Mouse (Mus musculus): Measurements from ENCODE around the gene Olfr1110. TPM values are rescaled to one million over a fixed set of nuclear protein-coding genes. Genes with fewer than 3 reads are reported as not detected.
"Not testable (repeated sequence)": the region's sequence is repeated elsewhere in the genome, so short reads cannot be mapped to it uniquely, and the experiment has no call there.

Olfr1110 gene
- not detected in 2 replicates for polyA plus RNA-seq (2014; fragmentation: Nextera tagmentation; extraction: Ambion mirVana)

DNA sequence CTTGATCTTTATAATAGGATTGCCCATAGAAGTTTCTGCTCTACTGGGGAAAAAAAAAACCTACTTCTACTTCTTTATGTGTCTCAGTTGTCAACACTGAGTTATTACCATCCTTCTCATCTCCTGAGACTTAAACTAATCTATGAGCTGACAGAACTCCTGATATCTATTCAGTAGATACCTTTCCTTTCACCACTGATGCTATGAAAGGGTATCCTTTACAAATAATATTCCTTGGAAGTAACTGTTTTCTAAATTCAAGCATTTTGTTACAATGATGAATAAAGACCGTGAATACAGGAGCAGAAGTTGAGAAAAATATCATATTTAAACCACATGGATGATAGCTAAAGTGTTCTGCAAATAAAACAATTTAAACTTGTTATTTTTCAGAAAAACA, at the start of gene Olfr1110:
Gene Olfr1110, minus strand, starts transcription at position 101 of the 400 bp plus-strand sequence.
- Histone ChIP-seq H3K9ac (replicated peaks; ENCODE audit: low read depth, low read length) (no peak within 1 kb of the TSS), H3K9me3 (ENCODE audit: control insufficient read depth, low read depth, low read length) (no peaks in the 10 kb centered on the region), H3K27ac (ENCODE audit: low read length) (no peak within 1 kb of the TSS), H3K36me3 (ENCODE audit: control insufficient read depth, insufficient read depth, low read length) (no peaks in the 10 kb centered on the region), H3K27me3 (ENCODE audit: control insufficient read depth, insufficient read depth, low read length) (no peaks in the 10 kb centered on the region), H3K4me1 (ENCODE audit: control insufficient read depth, insufficient read depth, low read length) (no peaks in the 10 kb centered on the region), H3K4me3 (ENCODE audit: low read depth, low read length) (no peak within 1 kb of the TSS), H3K4me2 (replicated peaks; ENCODE audit: low read depth, low read length) (no peak within 1 kb of the TSS)
- WGBS: 80% methylated on average over 1 of the region's 1 CpGs
- ATAC-seq (ENCODE audit: insufficient number of reproducible peaks, insufficient read depth, low FRiP score, low read depth): no peak

DNA sequence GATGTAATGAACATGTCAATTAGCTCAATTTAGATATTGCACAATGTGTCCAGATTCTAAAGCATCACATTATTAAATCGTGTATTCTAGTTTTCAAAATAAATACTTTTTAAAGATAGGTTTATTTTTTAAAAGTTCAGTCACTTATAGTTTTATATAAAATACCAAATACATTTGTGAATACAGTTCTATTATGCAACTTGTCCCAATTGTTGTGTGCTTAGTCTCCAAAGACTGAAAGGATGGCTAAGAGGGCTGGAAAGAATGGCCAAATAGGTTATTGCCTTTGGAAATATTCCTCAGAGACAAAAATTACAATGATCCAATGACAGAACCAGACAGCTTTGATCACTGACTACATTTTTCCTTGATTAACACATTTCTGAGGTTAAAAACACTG, 47.4 kb upstream of the Olfr1110 start, which contains the start of gene Olfr1112:
Gene Olfr1112, plus strand, starts transcription at position 301 of the 400 bp plus-strand sequence.
- Histone ChIP-seq H3K27me3 (ENCODE audit: control insufficient read depth, insufficient read depth, low read length) (no peaks in the 10 kb centered on the region), H3K4me1 (ENCODE audit: control insufficient read depth, insufficient read depth, low read length) (no peaks in the 10 kb centered on the region), H3K4me3 (ENCODE audit: low read depth, low read length) (no peak within 1 kb of the TSS), H3K36me3 (ENCODE audit: control insufficient read depth, insufficient read depth, low read length) (no peaks in the 10 kb centered on the region), H3K9ac (replicated peaks; ENCODE audit: low read depth, low read length) (no peak within 1 kb of the TSS), H3K27ac (ENCODE audit: low read length) (no peak within 1 kb of the TSS), H3K9me3 (ENCODE audit: control insufficient read depth, low read depth, low read length) (no peaks in the 10 kb centered on the region), H3K4me2 (replicated peaks; ENCODE audit: low read depth, low read length) (no peak within 1 kb of the TSS)
- 81% methylated on average over 1 of the region's 1 CpGs for WGBS
- no peak for ATAC-seq (ENCODE audit: insufficient number of reproducible peaks, insufficient read depth, low FRiP score, low read depth)

DNA sequence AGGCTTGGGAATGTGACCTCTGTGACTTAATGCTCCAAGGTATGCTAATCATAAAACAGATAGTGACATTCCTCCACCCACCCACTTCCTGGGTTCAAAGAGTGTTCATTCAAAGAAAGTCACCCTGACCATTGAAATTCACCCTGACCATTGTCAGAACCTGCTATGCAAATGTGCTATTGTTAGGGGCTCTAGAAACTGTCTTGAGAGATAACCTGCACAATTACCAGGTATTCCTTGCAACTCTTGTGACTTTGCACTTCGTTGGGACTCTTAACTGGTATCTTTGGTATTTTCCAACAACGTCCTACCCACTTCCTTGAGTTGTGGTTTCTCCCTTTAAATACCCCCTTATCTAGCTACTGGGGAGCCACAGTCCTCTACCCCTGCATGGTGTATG, 27.6 kb upstream of the Olfr1110 start:
- not testable (repeated sequence) for H3K27ac ChIP-seq (ENCODE audit: low read length); H3K36me3 ChIP-seq (ENCODE audit: control insufficient read depth, insufficient read depth, low read length); H3K9me3 ChIP-seq (ENCODE audit: control insufficient read depth, low read depth, low read length); H3K27me3 ChIP-seq (ENCODE audit: control insufficient read depth, insufficient read depth, low read length); H3K9ac ChIP-seq (replicated peaks; ENCODE audit: low read depth, low read length); ATAC-seq (ENCODE audit: insufficient number of reproducible peaks, insufficient read depth, low FRiP score, low read depth); H3K4me3 ChIP-seq (ENCODE audit: low read depth, low read length); H3K4me2 ChIP-seq (replicated peaks; ENCODE audit: low read depth, low read length); H3K4me1 ChIP-seq (ENCODE audit: control insufficient read depth, insufficient read depth, low read length)
- WGBS: 88% methylated on average over 2 of the region's 2 CpGs

DNA sequence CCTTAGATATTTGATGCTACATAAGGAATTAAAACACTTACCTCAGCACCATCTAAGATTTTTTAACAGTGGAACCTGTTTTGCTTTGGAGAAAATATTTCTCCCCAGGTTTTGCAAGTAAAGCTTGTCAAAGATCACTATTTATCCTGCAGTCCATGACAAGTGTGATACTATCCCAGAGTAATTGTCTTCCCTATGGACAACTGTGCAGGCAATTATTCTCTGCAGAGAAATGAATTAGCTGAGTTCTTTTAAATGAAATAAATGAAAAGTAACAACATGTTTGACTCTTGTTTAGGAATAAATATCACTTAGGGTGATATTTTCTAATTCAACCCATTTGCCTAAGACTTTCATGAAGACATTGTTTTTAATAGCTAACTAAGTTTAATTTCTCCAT, 12.4 kb upstream of the Olfr1110 start, which contains the start of gene Olfr1111:
Gene Olfr1111, minus strand, starts transcription at position 101 of the 400 bp plus-strand sequence.
- no peaks in the 10 kb centered on the region for H3K36me3 ChIP-seq (ENCODE audit: control insufficient read depth, insufficient read depth, low read length)
- H3K4me3 ChIP-seq (ENCODE audit: low read depth, low read length): no peak within 1 kb of the TSS

DNA sequence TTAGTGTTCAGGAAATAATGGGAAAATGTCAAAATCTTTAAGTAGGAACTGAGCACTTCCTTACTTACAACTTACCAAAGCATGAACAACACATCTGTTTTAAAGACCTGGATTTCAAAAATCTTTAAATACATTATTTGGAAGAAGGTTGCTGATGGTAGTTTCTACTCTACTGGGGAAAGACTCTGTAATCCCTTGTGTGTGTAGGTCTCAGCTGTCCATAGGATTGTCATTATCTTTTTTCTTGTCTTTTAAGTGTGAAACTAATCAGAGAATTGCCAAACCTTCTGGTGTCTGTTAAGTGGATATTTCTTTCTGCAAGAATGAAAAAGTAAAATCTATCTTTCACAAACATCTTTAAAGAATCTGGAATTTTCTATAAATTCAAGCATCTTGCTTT, 25.6 kb downstream of the Olfr1110 start, which contains the start of gene Olfr259:
Gene Olfr259, minus strand, starts transcription at position 101 of the 400 bp plus-strand sequence.
- Histone ChIP-seq H3K9me3 (ENCODE audit: control insufficient read depth, low read depth, low read length) (no peaks in the 10 kb centered on the region), H3K36me3 (ENCODE audit: control insufficient read depth, insufficient read depth, low read length) (no peaks in the 10 kb centered on the region), H3K4me3 (ENCODE audit: low read depth, low read length) (no peak within 1 kb of the TSS), H3K4me1 (ENCODE audit: control insufficient read depth, insufficient read depth, low read length) (no peaks in the 10 kb centered on the region), H3K27ac (ENCODE audit: low read length) (no peak within 1 kb of the TSS), H3K4me2 (replicated peaks; ENCODE audit: low read depth, low read length) (no peak within 1 kb of the TSS), H3K27me3 (ENCODE audit: control insufficient read depth, insufficient read depth, low read length) (no peaks in the 10 kb centered on the region), H3K9ac (replicated peaks; ENCODE audit: low read depth, low read length) (no peak within 1 kb of the TSS)
- no peak for ATAC-seq (ENCODE audit: insufficient number of reproducible peaks, insufficient read depth, low FRiP score, low read depth)

More for the DNA sequence above, 12.4 kb upstream of the Olfr1110 start, which contains the start of gene Olfr1111:
- Histone ChIP-seq H3K9ac (replicated peaks; ENCODE audit: low read depth, low read length) (no peak within 1 kb of the TSS), H3K4me1 (ENCODE audit: control insufficient read depth, insufficient read depth, low read length) (no peaks in the 10 kb centered on the region), H3K4me2 (replicated peaks; ENCODE audit: low read depth, low read length) (no peak within 1 kb of the TSS), H3K27ac (ENCODE audit: low read length) (no peak within 1 kb of the TSS), H3K9me3 (ENCODE audit: control insufficient read depth, low read depth, low read length) (no peaks in the 10 kb centered on the region), H3K27me3 (ENCODE audit: control insufficient read depth, insufficient read depth, low read length) (no peaks in the 10 kb centered on the region)
- ATAC-seq (ENCODE audit: insufficient number of reproducible peaks, insufficient read depth, low FRiP score, low read depth): no peak

DNA sequence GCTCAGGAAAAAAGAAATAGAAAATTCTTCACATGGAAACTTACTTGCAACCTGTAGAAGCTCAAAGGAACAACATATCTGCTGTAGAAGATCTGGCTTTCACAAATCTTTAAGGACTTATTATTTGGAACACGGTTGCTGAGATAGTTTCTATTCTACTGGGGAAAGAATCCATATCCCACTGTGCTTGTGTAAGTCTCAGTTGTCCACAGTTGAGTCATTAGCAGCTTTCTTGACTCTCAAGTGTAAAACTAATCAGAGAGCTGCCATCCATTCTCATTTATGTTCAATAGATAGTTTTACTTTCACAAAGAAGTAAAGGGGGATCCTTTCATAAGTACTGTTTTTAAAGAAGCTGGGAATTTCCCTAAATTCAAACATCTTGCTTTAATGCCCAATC, 44.2 kb downstream of the Olfr1110 start, which contains the start of gene Olfr1109:
Gene Olfr1109, minus strand, starts transcription at position 101 of the 400 bp plus-strand sequence.
- Histone ChIP-seq H3K4me3 (ENCODE audit: low read depth, low read length) (no peak within 1 kb of the TSS), H3K9ac (replicated peaks; ENCODE audit: low read depth, low read length) (no peak within 1 kb of the TSS), H3K27me3 (ENCODE audit: control insufficient read depth, insufficient read depth, low read length) (no peaks in the 10 kb centered on the region), H3K27ac (ENCODE audit: low read length) (no peak within 1 kb of the TSS), H3K4me1 (ENCODE audit: control insufficient read depth, insufficient read depth, low read length) (no peaks in the 10 kb centered on the region), H3K36me3 (ENCODE audit: control insufficient read depth, insufficient read depth, low read length) (no peaks in the 10 kb centered on the region), H3K4me2 (replicated peaks; ENCODE audit: low read depth, low read length) (no peak within 1 kb of the TSS), H3K9me3 (ENCODE audit: control insufficient read depth, low read depth, low read length) (no peaks in the 10 kb centered on the region)
- WGBS: 80% methylated on average over 1 of the region's 1 CpGs
- ATAC-seq (ENCODE audit: insufficient number of reproducible peaks, insufficient read depth, low FRiP score, low read depth): no peak

Other genes with a start within 250 kb of the Olfr1110 start
- gene Olfr1097, start 248.1 kb downstream of the Olfr1110 start, polyA plus RNA-seq (2014; fragmentation: Nextera tagmentation; extraction: Ambion mirVana): not detected in 2 replicates
- not detected in 2 replicates for gene Olfr1098, start 215.8 kb downstream of the Olfr1110 start, polyA plus RNA-seq (2014; fragmentation: Nextera tagmentation; extraction: Ambion mirVana)
- gene Olfr1099, start 179.6 kb downstream of the Olfr1110 start, polyA plus RNA-seq (2014; fragmentation: Nextera tagmentation; extraction: Ambion mirVana): not detected in 2 replicates
- not detected in 2 replicates for gene Olfr1100, start 160.3 kb downstream of the Olfr1110 start, polyA plus RNA-seq (2014; fragmentation: Nextera tagmentation; extraction: Ambion mirVana)
- not detected in 2 replicates for gene Olfr1101, start 149.1 kb downstream of the Olfr1110 start, polyA plus RNA-seq (2014; fragmentation: Nextera tagmentation; extraction: Ambion mirVana)
- gene Olfr1102, start 141.9 kb downstream of the Olfr1110 start, polyA plus RNA-seq (2014; fragmentation: Nextera tagmentation; extraction: Ambion mirVana): not detected in 2 replicates
- not detected in 2 replicates for gene Olfr1104, start 113.2 kb downstream of the Olfr1110 start, polyA plus RNA-seq (2014; fragmentation: Nextera tagmentation; extraction: Ambion mirVana)
- gene Olfr1105, start 103.8 kb downstream of the Olfr1110 start, polyA plus RNA-seq (2014; fragmentation: Nextera tagmentation; extraction: Ambion mirVana): not detected in 2 replicates
- not detected in 2 replicates for gene Olfr1106, start 88.0 kb downstream of the Olfr1110 start, polyA plus RNA-seq (2014; fragmentation: Nextera tagmentation; extraction: Ambion mirVana)
- not detected in 2 replicates for gene Olfr1107, start 64.5 kb downstream of the Olfr1110 start, polyA plus RNA-seq (2014; fragmentation: Nextera tagmentation; extraction: Ambion mirVana)
- gene Olfr1109, start 44.3 kb downstream of the Olfr1110 start, polyA plus RNA-seq (2014; fragmentation: Nextera tagmentation; extraction: Ambion mirVana): not detected in 2 replicates
- not detected in 2 replicates for gene Olfr259, start 25.7 kb downstream of the Olfr1110 start, polyA plus RNA-seq (2014; fragmentation: Nextera tagmentation; extraction: Ambion mirVana)
- gene Olfr1111, start 12.3 kb upstream of the Olfr1110 start, polyA plus RNA-seq (2014; fragmentation: Nextera tagmentation; extraction: Ambion mirVana): not detected in 2 replicates
- not detected in 2 replicates for gene Olfr1112, start 47.5 kb upstream of the Olfr1110 start, polyA plus RNA-seq (2014; fragmentation: Nextera tagmentation; extraction: Ambion mirVana)
- not detected in 2 replicates for gene Olfr1113, start 68.7 kb upstream of the Olfr1110 start, polyA plus RNA-seq (2014; fragmentation: Nextera tagmentation; extraction: Ambion mirVana)
- not detected in 2 replicates for gene Olfr1115, start 107.7 kb upstream of the Olfr1110 start, polyA plus RNA-seq (2014; fragmentation: Nextera tagmentation; extraction: Ambion mirVana)
- not detected in 2 replicates for gene Olfr1116, start 127.2 kb upstream of the Olfr1110 start, polyA plus RNA-seq (2014; fragmentation: Nextera tagmentation; extraction: Ambion mirVana)
- not detected in 2 replicates for gene Olfr1118, start 167.3 kb upstream of the Olfr1110 start, polyA plus RNA-seq (2014; fragmentation: Nextera tagmentation; extraction: Ambion mirVana)
- not detected in 2 replicates for gene Olfr1120, start 214.5 kb upstream of the Olfr1110 start, polyA plus RNA-seq (2014; fragmentation: Nextera tagmentation; extraction: Ambion mirVana)
- gene Olfr1121, start 229.6 kb upstream of the Olfr1110 start, polyA plus RNA-seq (2014; fragmentation: Nextera tagmentation; extraction: Ambion mirVana): not detected in 2 replicates
- not detected in 2 replicates for gene Olfr1122, start 245.5 kb upstream of the Olfr1110 start, polyA plus RNA-seq (2014; fragmentation: Nextera tagmentation; extraction: Ambion mirVana)

Data from stomach, embryonic 14.5 days (tissue).